Mouse (Mus musculus) hindbrain, embryonic 13.5 days (tissue): ENCODE measurements around the gene Olfr1474. TPM values are rescaled to one million over a fixed set of nuclear protein-coding genes. Genes with fewer than 3 reads are reported as not detected.
"Not testable (repeated sequence)": the region's sequence is repeated elsewhere in the genome, so short reads cannot be mapped to it uniquely, and the experiment has no call there.

ENCODE experiments used
- ATAC-seq: fragments of 200-750 bp; cut with Nextera tagmentation; 2 replicates; pipeline ENCODE4 v1.8.0; 2017; ENCODE audit warnings: moderate TSS enrichment; ENCODE audit not compliant: low FRiP score
- H3K27ac ChIP-seq: fragments of 300-500 bp; sonication (generic); 2 replicates; pipeline ENCODE4 v1.5.1; 2015; ENCODE audit warnings: inconsistent platforms, mild to moderate bottlenecking, moderate library complexity
- H3K27me3 ChIP-seq: fragments of 300-500 bp; sonication (generic); 2 replicates; pipeline ENCODE4 v1.6.1; 2015; ENCODE audit warnings: mild to moderate bottlenecking, inconsistent platforms
- H3K36me3 ChIP-seq: fragments of 300-500 bp; sonication (generic); 2 replicates; pipeline ENCODE4 v1.6.1; 2015; ENCODE audit warnings: mild to moderate bottlenecking, inconsistent platforms
- H3K4me1 ChIP-seq: fragments of 300-500 bp; sonication (generic); replicated peaks from 2 replicates; pipeline ENCODE4 v1.6.1; 2015; ENCODE audit warnings: inconsistent platforms
- H3K4me2 ChIP-seq: fragments of 300-500 bp; sonication (generic); 2 replicates; pipeline ENCODE4 v1.6.1; 2015; ENCODE audit warnings: inconsistent platforms, mild to moderate bottlenecking, moderate library complexity
- H3K4me3 ChIP-seq: fragments of 300-500 bp; sonication (generic); 2 replicates; pipeline ENCODE4 v1.5.1; 2015; ENCODE audit warnings: mild to moderate bottlenecking, inconsistent platforms
- H3K9ac ChIP-seq: fragments of 300-500 bp; sonication (generic); 2 replicates; pipeline ENCODE4 v1.6.1; 2015; ENCODE audit warnings: mild to moderate bottlenecking, inconsistent platforms
- H3K9me3 ChIP-seq: fragments of 300-500 bp; sonication (generic); 2 replicates; pipeline ENCODE4 v1.6.1; 2016; ENCODE audit warnings: inconsistent platforms
- WGBS: fragments of 180-500 bp; shearing (Covaris S2); methylation state at CpG from one replicate; pipeline ENCODE4 v1.1.7; 2015; 5-methylcytosine and 5-hydroxymethylcytosine counted together
- polyA plus RNA-seq: library from polyadenylated mRNA; unstranded; fragments of >200 nt; fragmentation: Nextera tagmentation; extraction: Ambion mirVana; gene quantifications from 2 replicates; pipeline ENCODE4 v1.2.1, GENCODE M21; 2015

The Olfr1474 gene
- not detected in 2 replicates for polyA plus RNA-seq

- H3K9ac ChIP-seq, H3K9me3 ChIP-seq, H3K4me3 ChIP-seq, H3K4me1 ChIP-seq, H3K27me3 ChIP-seq, H3K4me2 ChIP-seq, H3K27ac ChIP-seq, ATAC-seq, H3K36me3 ChIP-seq: not testable (repeated sequence)
- 90% methylated on average over 4 of the region's 4 CpGs for WGBS
Observed at GRCm38 (mm10) chr19:13469265-13469664, at the start of gene Olfr1474. TSS of gene Olfr1474 (plus strand) at chr19:13469565.

- not testable (repeated sequence) for H3K4me3 ChIP-seq, H3K36me3 ChIP-seq, H3K27ac ChIP-seq, ATAC-seq, H3K4me1 ChIP-seq, H3K9ac ChIP-seq, H3K4me2 ChIP-seq, H3K27me3 ChIP-seq
- H3K9me3 ChIP-seq: peaks cover 13% of the 10 kb centered on the region; the same call in 1 of the 2 replicates
- 67% methylated on average over 2 of the region's 2 CpGs for WGBS
Observed at GRCm38 (mm10) chr19:13443109-13443508, 26.3 kb upstream of the Olfr1474 start, which contains the start of gene Olfr1471. TSS of gene Olfr1471 (plus strand) at chr19:13443409.

GRCm38 (mm10) chr19:13455986-13456385 is 13.4 kb upstream of the Olfr1474 start, which contains the start of gene Olfr1472:
TSS of gene Olfr1472 (minus strand) at chr19:13456086.
- 0 out of 2 replicates have a peak, but pooled peaks cover 11% of the 10 kb centered on the region for H3K9me3 ChIP-seq
- WGBS: 90% methylated on average over 1 of the region's 1 CpGs
- H3K9ac ChIP-seq: no peak within 1 kb of the TSS
- no peaks in the 10 kb centered on the region for H3K4me1 ChIP-seq
- no peak within 1 kb of the TSS for H3K4me2 ChIP-seq
- H3K27ac ChIP-seq: no peak within 1 kb of the TSS
- no peaks in the 10 kb centered on the region for H3K27me3 ChIP-seq
- H3K36me3 ChIP-seq: no peaks in the 10 kb centered on the region
- ATAC-seq: no peak
- H3K4me3 ChIP-seq: no peak within 1 kb of the TSS

DNA sequence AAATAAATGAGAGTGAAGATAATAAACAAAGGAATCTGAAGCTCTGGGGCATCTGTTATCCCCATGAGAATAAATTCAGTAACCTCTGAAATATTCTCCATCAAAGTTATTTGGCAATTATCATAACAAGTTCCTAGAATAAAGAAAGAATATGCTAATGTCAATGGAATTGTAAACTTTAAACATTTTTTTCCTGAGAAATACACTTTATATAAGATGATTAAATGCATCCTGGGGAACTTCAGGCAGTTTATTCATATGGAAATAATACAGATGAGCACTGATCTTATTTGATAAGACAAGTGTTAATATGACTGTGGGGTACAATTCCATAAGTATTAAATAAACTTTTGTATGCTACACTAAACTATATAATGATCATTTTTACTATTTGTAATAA is 10.7 kb downstream of the Olfr1474 start, which contains the start of gene Olfr1475:
Gene Olfr1475 (minus strand): TSS at position 101 of the 400 bp plus-strand sequence.
- Histone ChIP-seq H3K27ac (no peak within 1 kb of the TSS), H3K4me3 (no peak within 1 kb of the TSS), H3K4me1 (no peaks in the 10 kb centered on the region), H3K36me3 (no peaks in the 10 kb centered on the region), H3K4me2 (no peak within 1 kb of the TSS), H3K9me3 (0 out of 2 replicates have a peak, but pooled peaks cover 4% of the 10 kb centered on the region), H3K9ac (no peak within 1 kb of the TSS), H3K27me3 (no peaks in the 10 kb centered on the region)
- ATAC-seq: no peak

DNA sequence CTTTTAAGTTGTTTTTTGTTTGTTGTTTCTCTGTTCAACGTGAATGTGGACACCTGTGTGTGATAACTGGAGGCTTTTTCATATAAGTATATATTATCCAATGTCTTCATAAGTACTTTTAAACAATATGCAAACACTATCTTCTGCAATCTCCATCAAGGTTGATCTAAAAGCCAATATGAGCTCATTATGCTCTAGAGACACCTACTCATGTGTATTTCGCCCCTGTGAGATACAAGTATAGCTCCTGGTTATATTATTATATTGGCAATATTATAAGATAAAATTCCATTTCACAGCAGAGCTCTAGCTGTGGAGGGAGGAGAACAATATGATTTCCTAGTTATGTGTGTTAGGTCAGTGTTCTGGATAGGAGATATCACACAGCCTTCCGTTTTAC is 30.9 kb downstream of the Olfr1474 start, which contains the start of gene Olfr1477:
Gene Olfr1477 (plus strand): TSS at position 301 of the 400 bp plus-strand sequence.
- Histone ChIP-seq H3K27ac (no peak within 1 kb of the TSS), H3K27me3 (no peaks in the 10 kb centered on the region), H3K4me2 (no peak within 1 kb of the TSS), H3K4me1 (no peaks in the 10 kb centered on the region), H3K9me3 (peaks cover 11% of the 10 kb centered on the region; the same call in 1 of the 2 replicates), H3K9ac (no peak within 1 kb of the TSS), H3K36me3 (no peaks in the 10 kb centered on the region), H3K4me3 (no peak within 1 kb of the TSS)
- ATAC-seq: no peak
- WGBS: 73% methylated on average over 3 of the region's 3 CpGs

Other genes with a start within 250 kb of the Olfr1474 start
- gene Olfr1463, start 238.2 kb upstream of the Olfr1474 start, polyA plus RNA-seq: not detected in 2 replicates
- gene Olfr1465, start 154.0 kb upstream of the Olfr1474 start, polyA plus RNA-seq: not detected in 2 replicates
- gene Olfr1466, start 130.7 kb upstream of the Olfr1474 start, polyA plus RNA-seq: not detected in 2 replicates
- gene Olfr1467, start 107.3 kb upstream of the Olfr1474 start, polyA plus RNA-seq: not detected in 2 replicates
- gene Olfr1469, start 61.7 kb upstream of the Olfr1474 start, polyA plus RNA-seq: not detected in 2 replicates
- not detected in 2 replicates for gene Olfr1471, start 26.2 kb upstream of the Olfr1474 start, polyA plus RNA-seq
- gene Olfr1472, start 13.5 kb upstream of the Olfr1474 start, polyA plus RNA-seq: not detected in 2 replicates
- gene Olfr1475, start 10.6 kb downstream of the Olfr1474 start, polyA plus RNA-seq: not detected in 2 replicates
- gene Olfr1477, start 31.0 kb downstream of the Olfr1474 start, polyA plus RNA-seq: not detected in 2 replicates
- not detected in 2 replicates for gene Olfr1480, start 58.3 kb downstream of the Olfr1474 start, polyA plus RNA-seq
- gene Olfr1484, start 113.9 kb downstream of the Olfr1474 start, polyA plus RNA-seq: not detected in 2 replicates
- not detected in 2 replicates for gene Olfr1487, start 147.8 kb downstream of the Olfr1474 start, polyA plus RNA-seq
- gene Olfr1489, start 162.1 kb downstream of the Olfr1474 start, polyA plus RNA-seq: not detected in 2 replicates
- gene Olfr1490, start 181.5 kb downstream of the Olfr1474 start, polyA plus RNA-seq: not detected in 2 replicates
- gene Olfr1491, start 227.7 kb downstream of the Olfr1474 start, polyA plus RNA-seq: not detected in 2 replicates